Mouse (Mus musculus) hindbrain, embryonic 13.5 days (tissue): Measurements from ENCODE around the gene P4ha3. TPM values are rescaled to one million over a fixed set of nuclear protein-coding genes. Genes with fewer than 3 reads are reported as not detected.

ENCODE experiments used
- ATAC-seq: fragments of 200-750 bp; cut with Nextera tagmentation; 2 replicates; pipeline ENCODE4 v1.8.0; 2017; ENCODE audit warnings: moderate TSS enrichment; ENCODE audit not compliant: low FRiP score
- H3K27ac ChIP-seq: fragments of 300-500 bp; sonication (generic); 2 replicates; pipeline ENCODE4 v1.5.1; 2015; ENCODE audit warnings: inconsistent platforms, mild to moderate bottlenecking, moderate library complexity
- H3K27me3 ChIP-seq: fragments of 300-500 bp; sonication (generic); 2 replicates; pipeline ENCODE4 v1.6.1; 2015; ENCODE audit warnings: mild to moderate bottlenecking, inconsistent platforms
- H3K36me3 ChIP-seq: fragments of 300-500 bp; sonication (generic); 2 replicates; pipeline ENCODE4 v1.6.1; 2015; ENCODE audit warnings: mild to moderate bottlenecking, inconsistent platforms
- H3K4me1 ChIP-seq: fragments of 300-500 bp; sonication (generic); replicated peaks from 2 replicates; pipeline ENCODE4 v1.6.1; 2015; ENCODE audit warnings: inconsistent platforms
- H3K4me2 ChIP-seq: fragments of 300-500 bp; sonication (generic); 2 replicates; pipeline ENCODE4 v1.6.1; 2015; ENCODE audit warnings: inconsistent platforms, mild to moderate bottlenecking, moderate library complexity
- H3K4me3 ChIP-seq: fragments of 300-500 bp; sonication (generic); 2 replicates; pipeline ENCODE4 v1.5.1; 2015; ENCODE audit warnings: mild to moderate bottlenecking, inconsistent platforms
- H3K9ac ChIP-seq: fragments of 300-500 bp; sonication (generic); 2 replicates; pipeline ENCODE4 v1.6.1; 2015; ENCODE audit warnings: mild to moderate bottlenecking, inconsistent platforms
- H3K9me3 ChIP-seq: fragments of 300-500 bp; sonication (generic); 2 replicates; pipeline ENCODE4 v1.6.1; 2016; ENCODE audit warnings: inconsistent platforms
- WGBS: fragments of 180-500 bp; shearing (Covaris S2); methylation state at CpG from one replicate; pipeline ENCODE4 v1.1.7; 2015; 5-methylcytosine and 5-hydroxymethylcytosine counted together
- polyA plus RNA-seq: library from polyadenylated mRNA; unstranded; fragments of >200 nt; fragmentation: Nextera tagmentation; extraction: Ambion mirVana; gene quantifications from 2 replicates; pipeline ENCODE4 v1.2.1, GENCODE M21; 2015

The P4ha3 gene
- polyA plus RNA-seq, 1 experiment from 2014 or later = 6.4 TPM

DNA sequence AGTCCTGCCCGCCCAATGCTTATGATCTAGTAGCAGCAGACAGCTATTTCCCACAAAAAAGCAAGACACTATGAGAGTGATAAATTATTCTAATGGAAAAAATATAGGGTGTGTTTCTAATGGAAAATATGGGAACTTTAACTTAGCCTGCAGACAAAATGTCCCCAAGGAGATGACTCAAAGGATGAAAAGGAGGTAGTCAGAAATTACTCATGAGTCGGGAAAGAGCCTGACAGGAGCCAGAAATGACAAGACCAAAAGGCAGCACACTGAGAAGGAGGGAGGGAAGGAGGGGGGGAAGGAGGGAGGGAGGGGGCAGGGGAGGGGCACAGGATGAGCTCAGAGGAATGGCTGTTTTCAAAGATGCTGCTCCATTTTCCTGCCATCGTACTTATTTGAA is 3.7 kb upstream of the P4ha3 start:
- H3K27me3 ChIP-seq = peaks cover 19% of the 10 kb centered on the region
- no peaks in the 10 kb centered on the region for H3K9me3 ChIP-seq
- H3K4me2 ChIP-seq = no peak overlapping the region
- H3K9ac ChIP-seq = no peak overlapping the region
- WGBS = 38% methylated on average over 3 of the region's 3 CpGs
- H3K36me3 ChIP-seq = no peaks in the 10 kb centered on the region
- peaks cover 20% of the 10 kb centered on the region for H3K4me1 ChIP-seq
- no peak overlapping the region for H3K27ac ChIP-seq
- no peak overlapping the region for H3K4me3 ChIP-seq
- no peak for ATAC-seq

DNA sequence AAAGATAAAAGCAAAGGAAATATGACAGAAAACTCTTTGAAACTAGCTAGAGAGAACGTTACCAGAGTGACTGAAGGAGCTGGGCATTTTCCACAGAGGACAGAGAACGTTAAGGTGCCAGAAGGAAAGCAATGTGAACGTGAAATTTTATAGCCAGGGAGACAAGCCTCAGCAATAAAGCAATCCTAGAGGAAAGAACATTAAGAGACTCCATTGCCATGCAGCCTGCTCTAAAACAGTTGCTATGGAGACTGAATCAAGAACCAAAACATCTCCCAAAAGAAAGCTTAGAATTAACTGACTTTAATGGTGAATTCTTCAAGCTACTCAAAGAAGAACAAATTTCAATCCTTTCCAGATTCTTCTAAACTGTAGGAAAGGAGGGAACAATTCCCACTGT is 2.0 kb upstream of the P4ha3 start:
- Histone ChIP-seq H3K36me3 (no peaks in the 10 kb centered on the region), H3K27ac (no peak overlapping the region), H3K4me3 (no peak overlapping the region), H3K27me3 (peaks cover 21% of the 10 kb centered on the region), H3K9me3 (no peaks in the 10 kb centered on the region), H3K4me1 (peaks cover 27% of the 10 kb centered on the region), H3K9ac (no peak overlapping the region), H3K4me2 (no peak overlapping the region)
- 23% methylated on average over 3 of the region's 3 CpGs for WGBS
- no peak for ATAC-seq

DNA sequence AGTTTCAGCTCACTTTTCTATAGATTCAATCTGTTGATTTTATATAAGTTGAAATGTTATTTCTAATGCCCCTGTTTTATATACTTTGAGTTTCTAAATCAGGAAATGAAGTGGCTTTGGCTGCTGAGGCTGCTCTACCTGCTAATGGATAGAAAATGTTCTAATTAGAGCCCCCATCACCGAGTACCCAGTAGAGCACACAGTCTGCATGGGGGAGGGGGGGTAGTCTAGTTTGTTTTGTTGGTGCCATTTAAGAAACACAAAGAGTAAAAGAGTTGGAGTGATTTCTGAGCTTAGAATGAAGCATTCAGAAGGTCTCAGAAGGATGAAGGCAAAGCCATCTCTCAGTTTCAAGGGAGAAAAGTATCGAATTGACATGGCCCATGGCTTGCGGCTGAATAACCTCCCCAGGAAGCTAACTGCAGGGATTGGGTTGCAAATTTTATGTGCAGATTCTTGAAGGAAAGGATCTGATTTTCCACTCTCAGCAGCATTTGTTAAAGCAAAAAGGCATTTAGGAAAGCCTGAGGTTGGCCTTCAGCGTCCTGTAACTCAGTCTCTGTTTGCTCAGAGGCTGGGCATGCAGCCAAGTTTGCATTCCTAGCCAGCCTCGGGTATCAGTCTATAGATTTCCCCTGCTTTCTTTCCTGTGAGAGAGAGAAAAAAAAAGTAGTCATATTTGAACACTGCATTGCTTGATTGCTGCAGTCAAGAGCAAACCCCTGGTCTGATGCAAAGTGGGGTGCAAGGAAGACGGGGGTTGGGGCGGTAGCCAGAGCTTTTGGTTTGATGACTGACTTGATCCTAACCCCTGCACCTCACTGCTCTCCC is 2.6 kb downstream of the P4ha3 start:
- peak; percentile 67; the same call in 1 of the 2 replicates for ATAC-seq
- 20% methylated on average over 7 of the region's 7 CpGs for WGBS
- Histone ChIP-seq H3K4me3 (no peak overlapping the region), H3K9ac (no peak overlapping the region), H3K36me3 (no peaks in the 10 kb centered on the region), H3K9me3 (no peaks in the 10 kb centered on the region), H3K27me3 (peaks cover 22% of the 10 kb centered on the region), H3K4me2 (peak overlapping the region; percentile 23), H3K27ac (peak overlapping the region; percentile 81), H3K4me1 (peaks cover 30% of the 10 kb centered on the region)

- Histone ChIP-seq H3K27ac (peak overlapping the region; percentile 81), H3K9me3 (no peaks in the 10 kb centered on the region), H3K27me3 (peaks cover 22% of the 10 kb centered on the region), H3K4me1 (peaks cover 26% of the 10 kb centered on the region), H3K4me3 (no peak overlapping the region), H3K36me3 (no peaks in the 10 kb centered on the region), H3K4me2 (peak overlapping the region; percentile 23), H3K9ac (no peak overlapping the region)
- ATAC-seq = 0 out of 2 replicates have a peak, but pooled peaks have one; percentile 34
- 44% methylated on average over 11 of the region's 11 CpGs for WGBS
Observed at GRCm38 (mm10) chr7:100288622-100289021, 3.3 kb downstream of the P4ha3 start.

DNA sequence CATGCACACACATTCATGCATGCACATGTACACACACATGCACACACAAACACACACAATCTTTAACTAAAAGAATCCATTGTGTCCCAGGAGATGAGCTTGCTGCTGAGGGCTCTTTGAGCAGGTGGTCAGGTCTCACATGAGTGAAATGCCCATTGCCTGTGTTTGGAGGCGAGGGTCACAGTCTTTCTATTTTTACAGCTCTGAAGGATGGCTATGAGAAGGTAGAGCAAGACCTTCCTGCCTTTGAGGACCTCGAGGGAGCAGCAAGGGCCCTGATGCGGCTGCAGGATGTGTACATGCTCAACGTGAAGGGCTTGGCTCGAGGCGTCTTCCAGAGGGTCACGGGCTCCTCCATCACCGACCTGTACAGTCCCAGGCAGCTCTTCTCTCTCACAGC is 8.2 kb downstream of the P4ha3 start:
- no peaks in the 10 kb centered on the region for H3K27me3 ChIP-seq
- WGBS = 83% methylated on average over 8 of the region's 8 CpGs
- H3K9ac ChIP-seq = no peak overlapping the region
- peaks cover 9% of the 10 kb centered on the region for H3K4me1 ChIP-seq
- no peak for ATAC-seq
- H3K4me3 ChIP-seq = no peak overlapping the region
- H3K27ac ChIP-seq = no peak overlapping the region
- no peak overlapping the region for H3K4me2 ChIP-seq
- H3K36me3 ChIP-seq = no peaks in the 10 kb centered on the region
- no peaks in the 10 kb centered on the region for H3K9me3 ChIP-seq

- no peak for ATAC-seq
- Histone ChIP-seq H3K9me3 (no peaks in the 10 kb centered on the region), H3K4me3 (no peak overlapping the region), H3K27ac (no peak overlapping the region), H3K9ac (no peak overlapping the region), H3K4me2 (no peak overlapping the region), H3K36me3 (no peaks in the 10 kb centered on the region), H3K27me3 (no peaks in the 10 kb centered on the region), H3K4me1 (peaks cover 4% of the 10 kb centered on the region)
- 85% methylated on average over 2 of the region's 2 CpGs for WGBS
Observed at GRCm38 (mm10) chr7:100295745-100296144, 10.4 kb downstream of the P4ha3 start.

DNA sequence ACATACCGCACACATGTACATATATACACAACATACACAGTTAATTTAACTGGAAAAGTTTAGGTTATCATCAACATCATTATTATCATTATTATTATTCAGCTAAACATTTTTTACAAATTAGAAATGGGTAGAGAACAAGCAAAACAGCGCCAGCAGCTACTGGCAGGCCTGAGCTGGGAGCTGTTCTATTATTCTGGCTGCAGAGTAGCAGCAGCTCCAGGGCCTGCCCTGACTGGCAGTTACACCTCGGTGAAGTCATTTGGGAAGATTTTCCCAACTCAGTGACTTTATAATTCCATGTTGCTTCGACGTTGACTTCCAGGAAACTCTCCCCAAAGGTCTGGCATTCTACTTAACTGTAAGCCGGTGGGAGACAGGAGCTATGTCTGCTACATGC is 11.4 kb downstream of the P4ha3 start:
- Histone ChIP-seq H3K4me1 (peaks cover 8% of the 10 kb centered on the region), H3K27ac (no peak overlapping the region), H3K4me3 (no peak overlapping the region), H3K9me3 (no peaks in the 10 kb centered on the region), H3K27me3 (no peaks in the 10 kb centered on the region), H3K4me2 (no peak overlapping the region), H3K36me3 (no peaks in the 10 kb centered on the region), H3K9ac (no peak overlapping the region)
- ATAC-seq = no peak
- WGBS = 82% methylated on average over 6 of the region's 6 CpGs

- no peak overlapping the region for H3K4me3 ChIP-seq
- H3K36me3 ChIP-seq = no peaks in the 10 kb centered on the region
- no peaks in the 10 kb centered on the region for H3K27me3 ChIP-seq
- 77% methylated on average over 14 of the region's 14 CpGs for WGBS
- no peak overlapping the region for H3K9ac ChIP-seq
- H3K4me2 ChIP-seq = no peak overlapping the region
- no peaks in the 10 kb centered on the region for H3K9me3 ChIP-seq
- H3K27ac ChIP-seq = no peak overlapping the region
- no peak for ATAC-seq
- H3K4me1 ChIP-seq = peaks cover 8% of the 10 kb centered on the region
Observed at GRCm38 (mm10) chr7:100298861-100299510, 13.7 kb downstream of the P4ha3 start.

DNA sequence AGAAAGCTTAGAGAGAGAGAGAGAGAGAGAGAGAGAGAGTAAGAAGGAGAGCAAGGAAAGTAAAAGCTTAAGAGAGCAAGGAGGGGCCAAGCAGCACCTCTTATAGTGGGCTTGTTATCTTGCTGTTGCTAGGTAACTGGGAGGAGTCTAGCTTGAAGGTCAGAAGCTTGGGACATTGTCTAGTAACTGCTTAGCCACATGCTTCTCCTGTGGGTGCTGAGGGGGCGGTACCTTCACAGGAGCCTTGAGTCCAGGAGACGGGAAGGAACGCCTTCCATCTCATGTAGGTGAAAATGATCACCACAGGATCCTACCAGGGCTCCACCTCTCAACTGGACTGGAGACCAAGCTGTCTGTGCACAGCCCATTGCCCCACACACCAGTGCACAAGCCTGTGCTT is 16.1 kb downstream of the P4ha3 start:
- Histone ChIP-seq H3K9ac (no peak overlapping the region), H3K4me3 (no peak overlapping the region), H3K4me2 (no peak overlapping the region), H3K27ac (no peak overlapping the region), H3K9me3 (no peaks in the 10 kb centered on the region), H3K4me1 (peaks cover 8% of the 10 kb centered on the region), H3K36me3 (no peaks in the 10 kb centered on the region), H3K27me3 (no peaks in the 10 kb centered on the region)
- ATAC-seq = no peak
- WGBS = 78% methylated on average over 3 of the region's 3 CpGs

GRCm38 (mm10) chr7:100302316-100302715 is 17.0 kb downstream of the P4ha3 start:
- H3K9ac ChIP-seq = no peak overlapping the region
- 0 out of 2 replicates have a peak overlapping the region, but pooled peaks have one; percentile 36 for H3K27ac ChIP-seq
- no peaks in the 10 kb centered on the region for H3K27me3 ChIP-seq
- 73% methylated on average over 4 of the region's 4 CpGs for WGBS
- no peak overlapping the region for H3K4me3 ChIP-seq
- H3K9me3 ChIP-seq = no peaks in the 10 kb centered on the region
- H3K4me1 ChIP-seq = peaks cover 4% of the 10 kb centered on the region
- no peak overlapping the region for H3K4me2 ChIP-seq
- no peaks in the 10 kb centered on the region for H3K36me3 ChIP-seq
- no peak for ATAC-seq

DNA sequence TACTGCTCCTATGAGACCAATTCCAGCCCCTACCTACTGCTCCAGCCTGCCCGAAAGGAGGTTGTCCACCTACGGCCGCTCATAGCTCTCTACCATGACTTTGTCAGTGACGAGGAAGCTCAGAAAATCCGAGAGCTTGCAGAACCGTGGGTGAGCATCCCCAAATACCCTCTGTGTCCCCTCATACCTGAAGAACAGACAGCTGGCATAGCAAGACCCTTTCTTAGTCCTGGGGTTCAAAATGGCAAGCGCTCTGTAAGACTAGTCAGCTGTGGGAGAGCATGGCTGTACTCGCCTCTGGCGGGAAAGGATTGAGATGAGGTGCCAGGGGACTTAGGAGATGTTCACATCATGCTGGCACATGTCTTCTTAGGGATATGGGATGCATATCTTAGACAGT is 20.6 kb downstream of the P4ha3 start:
- no peaks in the 10 kb centered on the region for H3K36me3 ChIP-seq
- ATAC-seq = no peak
- 92% methylated on average over 9 of the region's 9 CpGs for WGBS

GRCm38 (mm10) chr7:100307872-100308653 is 22.7 kb downstream of the P4ha3 start:
- 69% methylated on average over 3 of the region's 6 CpGs for WGBS
- Histone ChIP-seq H3K4me3 (no peak overlapping the region), H3K27me3 (no peaks in the 10 kb centered on the region), H3K9me3 (no peaks in the 10 kb centered on the region), H3K4me1 (peaks cover 39% of the 10 kb centered on the region), H3K27ac (peak overlapping the region; percentile 87), H3K9ac (no peak overlapping the region), H3K36me3 (no peaks in the 10 kb centered on the region), H3K4me2 (no peak overlapping the region)
- peak; percentile 90 for ATAC-seq

More for the DNA sequence above, 20.6 kb downstream of the P4ha3 start:
- no peaks in the 10 kb centered on the region for H3K27me3 ChIP-seq
- H3K9me3 ChIP-seq = no peaks in the 10 kb centered on the region
- H3K4me1 ChIP-seq = peaks cover 39% of the 10 kb centered on the region
- H3K4me3 ChIP-seq = no peak overlapping the region
- no peak overlapping the region for H3K4me2 ChIP-seq
- no peak overlapping the region for H3K27ac ChIP-seq
- no peak overlapping the region for H3K9ac ChIP-seq
